Mouse (Mus musculus) MEL (cell line): ENCODE measurements around the gene Nr4a1. TPM values are rescaled to one million over a fixed set of nuclear protein-coding genes. Genes with fewer than 3 reads are reported as not detected.

Experiments used
- DNase-seq: peaks from one replicate; pipeline ENCODE4 v3.0.0; 2011; ENCODE audit warnings: low read depth, low spot score
- H3K27ac ChIP-seq: 2 replicates; pipeline ENCODE4 v1.5.1; 2012; ENCODE audit warnings: low read depth, mild to moderate bottlenecking, control low read depth, low read length, moderate library complexity; ENCODE audit not compliant: control insufficient read depth
- H3K27me3 ChIP-seq, 2 experiments: fragments of 150-350 bp in 1 of 2; sonication (generic) in 1 of 2; 2 replicates each; pipeline ENCODE4 v1.6.1; 2012; ENCODE audit warnings: low read length in 2 of 2, mild to moderate bottlenecking in 2 of 2, improper control_type of control experiment in 1 of 2, moderate library complexity in 1 of 2; ENCODE audit not compliant: insufficient read depth in 2 of 2, control insufficient read depth in 1 of 2
- H3K36me3 ChIP-seq, 2 experiments: 2 replicates each; pipeline ENCODE4 v1.6.1; 2012 to 2014; ENCODE audit warnings: low read length in 2 of 2, improper control_type of control experiment in 1 of 2, inconsistent platforms in 1 of 2, mild to moderate bottlenecking in 1 of 2; ENCODE audit not compliant: insufficient read depth in 2 of 2, control insufficient read depth in 1 of 2
- H3K4me1 ChIP-seq, 2 experiments: fragments of 150-350 bp in 1 of 2; sonication (generic) in 1 of 2; 2 replicates each; pipeline ENCODE4 v1.6.1; 2012; ENCODE audit warnings: low read length in 2 of 2, improper control_type of control experiment in 1 of 2, mild to moderate bottlenecking in 1 of 2; ENCODE audit not compliant: insufficient read depth in 2 of 2, control insufficient read depth in 1 of 2
- H3K4me3 ChIP-seq, 2 experiments: fragments of 150-350 bp in 1 of 2; sonication (generic) in 1 of 2; 2 replicates each; pipeline ENCODE4 v1.5.1; 2012; ENCODE audit warnings: low read depth in 2 of 2, low read length in 2 of 2, mild to moderate bottlenecking in 2 of 2, moderate library complexity in 2 of 2, control low read depth in 1 of 2, improper control_type of control experiment in 1 of 2; ENCODE audit not compliant: control insufficient read depth in 1 of 2, insufficient read depth in 1 of 2
- H3K79me2 ChIP-seq: 2 replicates; pipeline ENCODE4 v1.6.1; 2012; ENCODE audit warnings: mild to moderate bottlenecking, low read length, moderate library complexity; ENCODE audit not compliant: control insufficient read depth, poor library complexity, insufficient read depth
- H3K9ac ChIP-seq: 2 replicates; pipeline ENCODE4 v1.6.1; 2012; ENCODE audit warnings: low read depth, mild to moderate bottlenecking, control low read depth, low read length, moderate library complexity; ENCODE audit not compliant: control insufficient read depth, poor library complexity, severe bottlenecking
- H3K9me3 ChIP-seq: fragments of 150-350 bp; sonication (generic); replicated peaks from 2 replicates; pipeline ENCODE4 v1.6.1; 2012; ENCODE audit warnings: mild to moderate bottlenecking, low read length, improper control_type of control experiment, moderate library complexity; ENCODE audit not compliant: insufficient read depth
- BHLHE40 ChIP-seq: IDR thresholded peaks from 2 replicates; pipeline ENCODE4 v1.6.1; 2012; ENCODE audit warnings: low read depth, mild to moderate bottlenecking, inconsistent platforms, low read length, improper control_type of control experiment, borderline replicate concordance
- CHD2 ChIP-seq: IDR thresholded peaks from 2 replicates; pipeline ENCODE4 v1.6.1; 2011; ENCODE audit warnings: low read length, improper control_type of control experiment
- CTCF ChIP-seq, 3 experiments: IDR thresholded peaks in 2 of 3; conservative IDR thresholded peaks in 1 of 3; 2 replicates each; pipeline ENCODE4 v1.5.1; 2011 to 2012; ENCODE audit warnings: low read length in 3 of 3, low read depth in 2 of 3, mild to moderate bottlenecking in 2 of 3, improper control_type of control experiment in 1 of 3, inconsistent platforms in 1 of 3, mixed read lengths in 1 of 3, moderate library complexity in 1 of 3; ENCODE audit not compliant: control insufficient read depth in 1 of 3, insufficient read depth in 1 of 3, poor library complexity in 1 of 3, severe bottlenecking in 1 of 3
- EP300 ChIP-seq, 2 experiments: IDR thresholded peaks; 2 replicates each; pipeline ENCODE4 v1.6.1; 2011; ENCODE audit warnings: improper control_type of control experiment in 2 of 2, low read length in 2 of 2, low read depth in 1 of 2, mild to moderate bottlenecking in 1 of 2
- ETS1 ChIP-seq: IDR thresholded peaks from 2 replicates; pipeline ENCODE4 v1.6.1; 2012; ENCODE audit warnings: low read depth, mild to moderate bottlenecking, inconsistent platforms, low read length, improper control_type of control experiment, moderate library complexity
- GABPA ChIP-seq: IDR thresholded peaks from 2 replicates; pipeline ENCODE4 v1.6.1; 2012; ENCODE audit warnings: low read depth, mild to moderate bottlenecking, inconsistent platforms, low read length, improper control_type of control experiment, moderate library complexity
- JUND ChIP-seq: IDR thresholded peaks from 2 replicates; pipeline ENCODE4 v1.6.1; 2011; ENCODE audit warnings: low read depth, mild to moderate bottlenecking, improper control_type of control experiment, low read length
- MAFK ChIP-seq: IDR thresholded peaks from 2 replicates; pipeline ENCODE4 v1.6.1; 2011; ENCODE audit warnings: low read depth, mild to moderate bottlenecking, low read length, improper control_type of control experiment, borderline replicate concordance
- MYB ChIP-seq: IDR thresholded peaks from 2 replicates; pipeline ENCODE4 v1.6.1; 2011; ENCODE audit warnings: mild to moderate bottlenecking, low read depth, low read length, improper control_type of control experiment
- NELFE ChIP-seq: IDR thresholded peaks from 2 replicates; pipeline ENCODE4 v1.6.1; 2011; ENCODE audit warnings: low read depth, low read length, improper control_type of control experiment
- NRF1 ChIP-seq: IDR thresholded peaks from 2 replicates; pipeline ENCODE4 v1.6.1; 2014; ENCODE audit warnings: low read depth, mild to moderate bottlenecking, inconsistent platforms, low read length, improper control_type of control experiment, moderate library complexity; ENCODE audit not compliant: poor library complexity, insufficient read depth, severe bottlenecking
- POLR2A ChIP-seq, 2 experiments: IDR thresholded peaks; 2 replicates each; pipeline ENCODE4 v1.6.1; 2011 to 2012; ENCODE audit warnings: low read length in 2 of 2, mild to moderate bottlenecking in 2 of 2, control low read depth in 1 of 2, improper control_type of control experiment in 1 of 2, low read depth in 1 of 2, moderate library complexity in 1 of 2; ENCODE audit not compliant: control insufficient read depth in 1 of 2, insufficient read depth in 1 of 2, poor library complexity in 1 of 2
- POLR2AphosphoS2 ChIP-seq: IDR thresholded peaks from 2 replicates; pipeline ENCODE4 v1.6.1; 2011; ENCODE audit warnings: low read length, improper control_type of control experiment
- POLR2AphosphoS5 ChIP-seq: IDR thresholded peaks from 2 replicates; pipeline ENCODE4 v1.6.1; 2012; ENCODE audit warnings: low read depth, borderline replicate concordance, mild to moderate bottlenecking, inconsistent platforms, low read length, moderate library complexity, mixed read lengths
- RCOR1 ChIP-seq: IDR thresholded peaks from 2 replicates; pipeline ENCODE4 v1.6.1; 2012; ENCODE audit warnings: low read depth, mild to moderate bottlenecking, inconsistent platforms, low read length, improper control_type of control experiment
- SIN3A ChIP-seq: IDR thresholded peaks from 2 replicates; pipeline ENCODE4 v1.6.1; 2012; ENCODE audit warnings: low read length, improper control_type of control experiment, inconsistent platforms
- TAL1 ChIP-seq: IDR thresholded peaks from 2 replicates; pipeline ENCODE4 v1.6.1; 2012; ENCODE audit warnings: mild to moderate bottlenecking, inconsistent platforms, low read length, moderate library complexity, mixed read lengths
- TBP ChIP-seq: IDR thresholded peaks from 2 replicates; pipeline ENCODE4 v1.8.0; 2011; ENCODE audit warnings: low read depth, low read length, improper control_type of control experiment
- TCF12 ChIP-seq: IDR thresholded peaks from 2 replicates; pipeline ENCODE4 v1.6.1; 2014; ENCODE audit warnings: low read depth, mild to moderate bottlenecking, inconsistent platforms, low read length, improper control_type of control experiment, moderate library complexity
- UBTF ChIP-seq: IDR thresholded peaks from 2 replicates; pipeline ENCODE4 v1.6.1; 2012; ENCODE audit warnings: low read depth, mild to moderate bottlenecking, inconsistent platforms, low read length, improper control_type of control experiment, moderate library complexity, borderline replicate concordance; ENCODE audit not compliant: insufficient read depth
- USF1 ChIP-seq: IDR thresholded peaks from 2 replicates; pipeline ENCODE4 v1.6.1; 2014; ENCODE audit warnings: low read depth, mild to moderate bottlenecking, inconsistent platforms, low read length, improper control_type of control experiment, moderate library complexity
- USF2 ChIP-seq, 2 experiments: IDR thresholded peaks; 2 replicates each; pipeline ENCODE4 v1.6.1; 2011 to 2012; ENCODE audit warnings: improper control_type of control experiment in 2 of 2, low read length in 2 of 2, borderline replicate concordance in 1 of 2, inconsistent platforms in 1 of 2, low read depth in 1 of 2, mild to moderate bottlenecking in 1 of 2; ENCODE audit not compliant: insufficient read depth in 1 of 2
- ZC3H11A ChIP-seq: IDR thresholded peaks from 2 replicates; pipeline ENCODE4 v1.6.1; 2012; ENCODE audit warnings: low read depth, mild to moderate bottlenecking, inconsistent platforms, low read length, improper control_type of control experiment
- ZKSCAN1 ChIP-seq: IDR thresholded peaks from 2 replicates; pipeline ENCODE4 v1.6.1; 2012; ENCODE audit warnings: low read depth, mild to moderate bottlenecking, inconsistent platforms, low read length, improper control_type of control experiment, moderate library complexity
- ZMIZ1 ChIP-seq: IDR thresholded peaks from 2 replicates; pipeline ENCODE4 v1.6.1; 2012; ENCODE audit warnings: low read depth, mild to moderate bottlenecking, inconsistent platforms, low read length, improper control_type of control experiment, moderate library complexity
- polyA plus RNA-seq, 2 experiments: library from polyadenylated mRNA; stranded (reverse) in 1 of 2; unstranded in 1 of 2; fragments of >175 nt in 1 of 2; fragments of >200 nt in 1 of 2; gene quantifications; 2 replicates each; pipeline versions ENCODE4 v1.2.1 to v1.2.4; 2012; ENCODE audit warnings: low replicate concordance in 2 of 2, low read depth in 1 of 2; ENCODE audit not compliant: insufficient read length in 2 of 2, insufficient read depth in 1 of 2, missing spikeins in 1 of 2
- total RNA-seq: library from RNA; depleted of rRNA; stranded (reverse); fragments of 300-350 nt; gene quantifications from 2 replicates; pipeline ENCODE4 v1.2.3, GENCODE M21; 2012

Gene Nr4a1
- total and polyA plus RNA-seq, 3 experiments, result 2.0 to 12.8 TPM; not detected in 1

DNA sequence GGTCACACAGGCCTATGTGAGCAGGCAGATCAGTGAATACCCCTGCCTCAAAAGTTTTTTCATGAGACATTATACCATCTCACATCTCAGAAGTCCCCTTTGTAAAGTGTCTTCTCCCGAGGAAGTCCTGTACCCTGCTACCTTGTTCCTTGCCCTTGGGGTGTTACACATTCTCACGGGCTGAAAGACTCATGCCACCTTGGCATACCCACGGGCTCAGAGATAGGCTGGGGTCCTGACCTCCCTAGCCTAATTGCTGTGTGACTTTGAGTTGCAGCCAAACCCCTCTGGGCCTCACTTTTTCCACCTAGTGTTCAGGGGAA lies 545 bp upstream of the Nr4a1 start:
- no peak for DNase-seq
- no peak overlapping the region for H3K27ac ChIP-seq
- peak overlapping the region; percentile 44 for H3K9ac ChIP-seq
- no peaks in the 10 kb centered on the region for H3K9me3 ChIP-seq
- no peaks in the 10 kb centered on the region for H3K27me3 ChIP-seq
- TF ChIP-seq POLR2AphosphoS2 (no peak), CTCF (IDR thresholded peaks at IDR 0.05 in 2 of 3, conservative IDR thresholded peaks at IDR 0.05 in 1 of 3; ENCODE audit: control insufficient read depth in 1 of 3, insufficient read depth in 1 of 3, low read depth in 2 of 3, low read length in 3 of 3, poor library complexity in 1 of 3, severe bottlenecking in 1 of 3) (no peak), ZKSCAN1 (no peak; the same call in 1 of the 2 replicates)
- H3K79me2 ChIP-seq, result no peaks in the 10 kb centered on the region
- H3K4me3 ChIP-seq, result peak overlapping the region; percentile 49 to 81
- peaks cover 0 to 18% of the 10 kb centered on the region in 2 experiments; a peak in 2 of 4 replicates for H3K36me3 ChIP-seq
- peaks cover 5 to 30% of the 10 kb centered on the region in 2 experiments for H3K4me1 ChIP-seq

DNA sequence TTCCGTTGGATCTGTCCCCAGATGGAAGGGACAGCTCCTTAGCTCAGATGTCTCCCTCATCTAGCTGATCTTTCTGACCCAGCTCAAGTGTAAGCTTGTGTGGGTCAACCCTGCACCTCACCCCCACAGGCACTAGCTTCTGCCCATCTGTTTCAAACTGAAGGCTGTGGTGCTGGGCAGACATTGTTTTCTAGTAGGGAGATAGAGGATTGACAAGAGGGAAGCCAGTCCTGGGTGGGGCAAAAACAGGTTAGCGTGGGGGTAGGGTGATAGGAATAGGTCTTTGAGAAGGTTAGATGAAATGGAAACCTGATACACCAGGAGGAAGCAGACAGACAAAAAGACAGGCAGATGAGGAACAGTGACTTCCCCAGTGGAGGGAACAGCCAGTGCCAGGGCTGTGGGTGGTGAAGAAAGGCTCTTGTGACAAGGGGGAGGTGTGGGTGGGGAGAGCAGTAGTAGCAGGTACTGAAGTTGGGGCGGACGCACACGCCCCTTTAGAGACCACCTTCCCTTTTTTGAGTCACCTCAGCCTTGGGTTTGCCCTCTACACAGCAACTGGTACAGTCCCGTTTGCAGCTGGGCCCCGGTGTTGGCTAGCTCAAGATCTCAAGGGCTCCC lies 1.9 kb downstream of the Nr4a1 start:
- Histone ChIP-seq H3K4me1 (peaks cover 10 to 42% of the 10 kb centered on the region in 2 experiments), H3K27me3 (no peaks in the 10 kb centered on the region)

DNA sequence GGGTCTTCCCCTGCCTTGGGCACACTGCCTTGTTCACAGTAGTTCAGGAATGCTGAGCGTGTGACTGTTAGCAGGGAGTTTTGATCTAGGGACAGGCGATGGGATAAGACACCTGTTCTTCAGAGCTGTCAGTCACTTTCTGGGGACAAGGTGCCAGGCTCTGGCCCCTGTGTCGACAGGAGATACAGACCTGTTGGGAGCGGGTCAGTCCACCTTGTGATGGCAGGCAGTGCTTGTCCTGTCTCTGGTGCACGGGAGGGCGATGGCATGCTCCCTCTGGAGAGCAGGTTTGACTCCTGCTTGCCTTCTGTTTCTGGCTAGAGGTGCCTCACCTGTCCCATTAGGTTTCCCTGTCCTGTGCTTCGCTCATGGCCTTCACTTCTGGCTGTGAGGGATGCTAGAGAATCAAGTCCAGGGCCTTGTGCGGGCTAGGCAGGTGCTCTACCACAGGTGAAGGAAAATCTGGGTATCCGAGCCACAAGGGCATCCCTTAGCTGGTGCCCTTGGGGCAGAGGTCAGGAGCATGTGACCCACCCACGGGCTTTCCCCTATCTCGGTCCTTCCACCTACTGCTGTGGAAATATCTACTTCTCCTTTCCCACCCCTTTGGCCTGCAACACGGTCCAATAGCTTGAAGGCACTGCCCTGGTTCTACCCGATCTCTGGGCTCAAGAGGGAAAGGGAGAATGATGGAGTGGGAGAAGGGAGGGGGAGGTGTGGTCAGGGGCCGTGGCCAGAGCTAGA lies 2.6 kb downstream of the Nr4a1 start:
- H3K9ac ChIP-seq, result no peak overlapping the region
- no peaks in the 10 kb centered on the region for H3K27me3 ChIP-seq
- H3K79me2 ChIP-seq, result no peaks in the 10 kb centered on the region
- no peak for DNase-seq
- H3K27ac ChIP-seq, result peak overlapping the region; percentile 29; the same call in 1 of the 2 replicates
- no peak overlapping the region for H3K4me3 ChIP-seq
- H3K4me1 ChIP-seq, result peaks cover 10 to 44% of the 10 kb centered on the region in 2 experiments
- H3K9me3 ChIP-seq, result no peaks in the 10 kb centered on the region
- peaks cover 0 to 30% of the 10 kb centered on the region in 2 experiments; a peak in 2 of 4 replicates for H3K36me3 ChIP-seq
- no peak for TF ChIP-seq MAFK
- no peak for TF ChIP-seq BHLHE40
- TF ChIP-seq TCF12, result no peak
- no peak for TF ChIP-seq NRF1
- no peak for TF ChIP-seq CHD2
- no peak for TF ChIP-seq TBP
- no peak for TF ChIP-seq USF2 (IDR thresholded peaks at IDR 0.05; ENCODE audit: borderline replicate concordance in 1 of 2, insufficient read depth in 1 of 2, low read depth in 1 of 2, low read length in 2 of 2)
- TF ChIP-seq SIN3A, result no peak
- no peak for TF ChIP-seq NELFE
- peak; percentile 68; the same call in 1 of the 2 replicates for TF ChIP-seq USF1
- no peak for TF ChIP-seq RCOR1
- TF ChIP-seq GABPA, result no peak
- TF ChIP-seq ZMIZ1, result no peak

More for the DNA sequence above, 1.9 kb downstream of the Nr4a1 start:
- H3K36me3 ChIP-seq, result peaks cover 0 to 28% of the 10 kb centered on the region in 2 experiments; a peak in 2 of 4 replicates
- peak; percentile 86 for DNase-seq
- no peaks in the 10 kb centered on the region for H3K79me2 ChIP-seq
- peak overlapping the region; percentile 48 for H3K27ac ChIP-seq
- H3K9me3 ChIP-seq, result no peaks in the 10 kb centered on the region
- no peak overlapping the region for H3K4me3 ChIP-seq
- peak overlapping the region; percentile 21; the same call in 1 of the 2 replicates for H3K9ac ChIP-seq
- TF ChIP-seq POLR2A (IDR thresholded peaks at IDR 0.05; ENCODE audit: control insufficient read depth in 1 of 2, insufficient read depth in 1 of 2, low read depth in 1 of 2, low read length in 2 of 2, poor library complexity in 1 of 2), result 0 out of 4 replicates have a peak, but pooled peaks of 1 of the 2 experiments have one; percentile 29
- TF ChIP-seq EP300 (IDR thresholded peaks at IDR 0.05; ENCODE audit: low read depth in 1 of 2, low read length in 2 of 2), result peak; percentile 48 to 74; a peak in 3 of 4 replicates
- TF ChIP-seq ZC3H11A, result no peak
- TF ChIP-seq UBTF, result no peak
- no peak for TF ChIP-seq USF1
- TF ChIP-seq JUND, result no peak
- TF ChIP-seq POLR2AphosphoS2, result no peak
- TF ChIP-seq MYB, result no peak
- no peak for TF ChIP-seq BHLHE40
- TF ChIP-seq SIN3A, result no peak
- no peak for TF ChIP-seq NRF1
- peak; percentile 32; the same call in 1 of the 2 replicates for TF ChIP-seq TBP
- TF ChIP-seq MAFK, result no peak
- 0 out of 2 replicates have a peak, but pooled peaks have one; percentile 33 for TF ChIP-seq ETS1
- TF ChIP-seq RCOR1, result no peak
- TF ChIP-seq TAL1, result 0 out of 2 replicates have a peak, but pooled peaks have one; percentile 11
- no peak for TF ChIP-seq POLR2AphosphoS5
